Mouse (Mus musculus): ENCODE results near the gene Mdk. TPM values are rescaled to one million over a fixed set of nuclear protein-coding genes. Genes with fewer than 3 reads are reported as not detected.

The Mdk gene
- polyA plus RNA-seq (2015; fragmentation: Nextera tagmentation; extraction: Ambion mirVana) = 5.0 and 6.8 TPM in 2 replicates

DNA sequence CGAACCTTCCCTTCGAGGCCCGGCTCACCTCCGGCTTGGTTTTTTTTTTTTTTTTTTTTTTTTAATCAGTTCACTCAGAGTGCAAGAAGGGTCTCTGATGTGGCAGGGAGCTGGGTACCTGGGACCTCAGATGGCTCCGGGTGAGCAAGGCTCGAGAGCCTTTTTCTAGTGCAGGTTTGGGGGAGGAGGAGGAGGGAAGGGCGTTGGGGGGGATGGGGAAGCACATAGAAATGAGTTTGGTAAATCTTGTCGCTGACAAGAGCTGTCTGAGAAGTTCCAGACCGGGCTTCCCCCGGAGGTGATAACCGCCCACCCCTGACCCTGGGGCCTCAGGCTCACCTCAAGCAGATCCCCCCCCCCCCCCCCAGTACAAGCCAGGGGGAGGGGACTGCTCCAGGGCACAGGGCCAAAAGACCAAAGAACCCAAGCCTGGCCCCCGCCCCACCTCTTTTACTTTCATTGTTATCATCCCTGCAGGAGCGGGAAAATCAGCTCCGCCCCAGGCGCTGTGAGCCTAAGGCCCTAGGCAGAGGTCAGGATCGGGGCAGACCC is at the start of gene Mdk:
Mdk (minus strand) TSS at position 138 of the 552 bp plus-strand sequence.
- WGBS (ENCODE audit: insufficient replicate concordance) = 10% methylated on average over 16 of the region's 16 CpGs
- H3K9ac ChIP-seq (replicated peaks) = peak within 1 kb of the TSS; percentile 12
- ATAC-seq (no peak), DNase-seq (no peak)
- no peak within 1 kb of the TSS for H3K27ac ChIP-seq (ENCODE audit: low read depth)
- no peaks in the 10 kb centered on the region for H3K9me3 ChIP-seq (ENCODE audit: low read length)
- H3K4me3 ChIP-seq (ENCODE audit: low read depth, low read length) = peak within 1 kb of the TSS; percentile 30
- peaks cover 23% of the 10 kb centered on the region for H3K27me3 ChIP-seq (ENCODE audit: insufficient read depth, low read length)
- H3K36me3 ChIP-seq (replicated peaks; ENCODE audit: insufficient read depth, low read length) = peaks cover 38% of the 10 kb centered on the region
- TF ChIP-seq CTCF (IDR thresholded peaks at IDR 0.05; ENCODE audit: low read depth) (no peak), EP300 (IDR thresholded peaks at IDR 0.05; ENCODE audit: low read depth) (no peak)
- H3K4me1 ChIP-seq (ENCODE audit: insufficient read depth) = peaks cover 22% of the 10 kb centered on the region
- peak within 1 kb of the TSS; percentile 65 for H3K4me2 ChIP-seq (ENCODE audit: low read depth, low read length)

DNA sequence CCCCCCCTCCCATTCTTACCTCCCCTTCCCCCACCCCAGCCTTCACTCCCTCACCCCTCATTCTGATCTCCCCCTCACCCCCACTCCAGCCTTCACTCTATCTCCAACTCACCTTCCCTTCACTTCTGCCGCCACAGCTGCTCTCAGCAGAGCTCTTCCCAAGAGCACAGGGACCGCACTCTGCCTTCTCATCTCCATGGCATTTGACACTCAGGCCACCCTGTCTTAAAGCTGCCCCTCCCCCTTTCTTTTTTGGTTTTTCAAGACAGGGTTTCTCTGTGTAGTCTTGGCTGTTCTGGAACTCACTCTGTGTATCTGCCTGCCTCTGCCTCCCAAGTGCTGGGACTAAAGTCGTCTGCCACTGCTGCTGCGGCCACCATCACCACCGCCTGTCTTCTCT is 48.7 kb upstream of the Mdk start:
- 77% methylated on average over 5 of the region's 5 CpGs for WGBS (ENCODE audit: insufficient replicate concordance)
- H3K27me3 ChIP-seq (ENCODE audit: insufficient read depth, low read length) = peaks cover 25% of the 10 kb centered on the region

DNA sequence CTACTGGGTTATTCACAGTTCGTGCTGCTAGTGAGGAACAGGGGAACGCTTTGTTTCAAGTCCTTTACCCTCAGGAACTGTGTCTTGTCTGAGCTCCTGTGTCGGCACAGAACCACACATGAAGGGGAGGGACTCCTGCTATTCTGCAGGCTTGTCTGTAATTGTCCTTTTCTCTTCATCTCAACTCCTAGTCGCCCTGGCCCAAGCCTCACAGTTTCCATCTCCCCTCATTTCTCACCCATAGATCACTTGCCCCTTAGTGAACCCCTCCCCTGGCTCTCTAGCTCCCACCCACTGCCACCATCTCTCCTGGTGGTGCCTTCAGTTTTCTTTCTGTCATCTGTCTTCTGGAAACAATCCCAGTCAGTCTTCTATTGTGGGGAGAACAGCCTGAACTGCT is 48.1 kb upstream of the Mdk start:
- H3K27me3 ChIP-seq (ENCODE audit: insufficient read depth, low read length) = peaks cover 30% of the 10 kb centered on the region
- H3K9me3 ChIP-seq (ENCODE audit: low read length) = no peaks in the 10 kb centered on the region
- ATAC-seq (no peak), DNase-seq (no peak)
- no peak overlapping the region for H3K27ac ChIP-seq (ENCODE audit: low read depth)
- H3K4me1 ChIP-seq (ENCODE audit: insufficient read depth) = peaks cover 17% of the 10 kb centered on the region
- no peak overlapping the region for H3K9ac ChIP-seq (replicated peaks)
- no peak overlapping the region for H3K4me3 ChIP-seq (ENCODE audit: low read depth, low read length)
- TF ChIP-seq CTCF (IDR thresholded peaks at IDR 0.05; ENCODE audit: low read depth) (no peak), EP300 (IDR thresholded peaks at IDR 0.05; ENCODE audit: low read depth) (no peak)
- WGBS (ENCODE audit: insufficient replicate concordance) = 43% methylated on average over 4 of the region's 4 CpGs
- no peak overlapping the region for H3K4me2 ChIP-seq (ENCODE audit: low read depth, low read length)
- no peaks in the 10 kb centered on the region for H3K36me3 ChIP-seq (replicated peaks; ENCODE audit: insufficient read depth, low read length)

More for the DNA sequence above, 48.7 kb upstream of the Mdk start:
- TF ChIP-seq EP300 (IDR thresholded peaks at IDR 0.05; ENCODE audit: low read depth) (no peak), CTCF (IDR thresholded peaks at IDR 0.05; ENCODE audit: low read depth) (no peak)
- Histone ChIP-seq H3K4me1 (ENCODE audit: insufficient read depth) (peaks cover 17% of the 10 kb centered on the region), H3K4me2 (ENCODE audit: low read depth, low read length) (no peak overlapping the region), H3K27ac (ENCODE audit: low read depth) (no peak overlapping the region), H3K9me3 (ENCODE audit: low read length) (no peaks in the 10 kb centered on the region), H3K4me3 (ENCODE audit: low read depth, low read length) (no peak overlapping the region), H3K9ac (replicated peaks) (no peak overlapping the region), H3K36me3 (replicated peaks; ENCODE audit: insufficient read depth, low read length) (no peaks in the 10 kb centered on the region)
- DNase-seq (no peak), ATAC-seq (no peak)

DNA sequence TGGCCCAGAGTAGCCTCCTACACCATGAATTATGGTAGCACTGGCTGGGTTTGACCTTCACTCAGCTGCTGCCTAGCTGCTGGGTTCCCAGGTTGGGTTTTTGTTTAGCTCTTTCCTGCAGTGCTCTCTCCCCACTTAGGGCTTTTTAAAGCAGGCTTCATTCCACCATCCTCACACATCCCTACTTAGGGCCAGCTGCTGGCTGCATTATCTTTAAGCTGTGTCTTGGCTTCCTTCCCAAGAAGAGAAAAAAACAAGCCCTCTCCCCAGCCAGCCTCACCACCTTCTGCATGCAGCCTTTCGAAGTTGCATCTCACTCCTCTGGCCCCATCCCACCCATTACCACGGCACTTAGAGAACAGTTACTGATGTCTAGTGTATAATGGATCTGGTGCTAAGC is 46.5 kb upstream of the Mdk start:
- Histone ChIP-seq H3K9ac (replicated peaks) (no peak overlapping the region), H3K36me3 (replicated peaks; ENCODE audit: insufficient read depth, low read length) (no peaks in the 10 kb centered on the region), H3K27ac (ENCODE audit: low read depth) (no peak overlapping the region), H3K9me3 (ENCODE audit: low read length) (no peaks in the 10 kb centered on the region), H3K4me2 (ENCODE audit: low read depth, low read length) (no peak overlapping the region), H3K4me1 (ENCODE audit: insufficient read depth) (peaks cover 7% of the 10 kb centered on the region; the same call in 1 of the 2 replicates), H3K4me3 (ENCODE audit: low read depth, low read length) (no peak overlapping the region), H3K27me3 (ENCODE audit: insufficient read depth, low read length) (peaks cover 43% of the 10 kb centered on the region)
- no peak for ATAC-seq
- WGBS (ENCODE audit: insufficient replicate concordance) = 26% methylated on average over 2 of the region's 2 CpGs
- TF ChIP-seq EP300 (IDR thresholded peaks at IDR 0.05; ENCODE audit: low read depth) (no peak), CTCF (IDR thresholded peaks at IDR 0.05; ENCODE audit: low read depth) (no peak)
- DNase-seq = no peak

DNA sequence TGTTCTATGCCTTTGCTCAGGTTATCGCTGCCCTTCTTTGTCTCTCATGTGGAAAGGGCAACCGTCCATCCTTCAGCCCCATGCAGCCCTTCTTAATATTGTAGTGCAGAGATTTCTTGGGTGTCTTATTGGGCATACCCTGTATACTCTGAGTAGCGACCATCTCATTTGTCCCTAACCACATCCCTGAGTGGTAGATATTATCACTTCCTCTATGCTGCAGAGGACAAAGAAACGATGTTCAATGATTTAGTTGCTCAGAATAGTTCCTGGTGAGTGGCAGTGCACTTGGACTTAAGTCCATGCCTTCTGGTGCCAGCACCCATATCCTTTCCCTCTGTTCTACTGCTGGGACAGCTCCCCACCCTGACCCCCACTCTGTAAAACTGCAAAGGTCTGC is 45.9 kb upstream of the Mdk start:
- no peak for TF ChIP-seq CTCF (IDR thresholded peaks at IDR 0.05; ENCODE audit: low read depth)
- no peak for TF ChIP-seq EP300 (IDR thresholded peaks at IDR 0.05; ENCODE audit: low read depth)
- Histone ChIP-seq H3K4me1 (ENCODE audit: insufficient read depth) (peaks cover 7% of the 10 kb centered on the region; the same call in 1 of the 2 replicates), H3K27me3 (ENCODE audit: insufficient read depth, low read length) (peaks cover 43% of the 10 kb centered on the region), H3K27ac (ENCODE audit: low read depth) (no peak overlapping the region), H3K9me3 (ENCODE audit: low read length) (no peaks in the 10 kb centered on the region), H3K4me2 (ENCODE audit: low read depth, low read length) (no peak overlapping the region), H3K9ac (replicated peaks) (no peak overlapping the region), H3K4me3 (ENCODE audit: low read depth, low read length) (no peak overlapping the region), H3K36me3 (replicated peaks; ENCODE audit: insufficient read depth, low read length) (no peaks in the 10 kb centered on the region)
- no peak for DNase-seq
- WGBS (ENCODE audit: insufficient replicate concordance) = 47% methylated on average over 4 of the region's 4 CpGs
- no peak for ATAC-seq

DNA sequence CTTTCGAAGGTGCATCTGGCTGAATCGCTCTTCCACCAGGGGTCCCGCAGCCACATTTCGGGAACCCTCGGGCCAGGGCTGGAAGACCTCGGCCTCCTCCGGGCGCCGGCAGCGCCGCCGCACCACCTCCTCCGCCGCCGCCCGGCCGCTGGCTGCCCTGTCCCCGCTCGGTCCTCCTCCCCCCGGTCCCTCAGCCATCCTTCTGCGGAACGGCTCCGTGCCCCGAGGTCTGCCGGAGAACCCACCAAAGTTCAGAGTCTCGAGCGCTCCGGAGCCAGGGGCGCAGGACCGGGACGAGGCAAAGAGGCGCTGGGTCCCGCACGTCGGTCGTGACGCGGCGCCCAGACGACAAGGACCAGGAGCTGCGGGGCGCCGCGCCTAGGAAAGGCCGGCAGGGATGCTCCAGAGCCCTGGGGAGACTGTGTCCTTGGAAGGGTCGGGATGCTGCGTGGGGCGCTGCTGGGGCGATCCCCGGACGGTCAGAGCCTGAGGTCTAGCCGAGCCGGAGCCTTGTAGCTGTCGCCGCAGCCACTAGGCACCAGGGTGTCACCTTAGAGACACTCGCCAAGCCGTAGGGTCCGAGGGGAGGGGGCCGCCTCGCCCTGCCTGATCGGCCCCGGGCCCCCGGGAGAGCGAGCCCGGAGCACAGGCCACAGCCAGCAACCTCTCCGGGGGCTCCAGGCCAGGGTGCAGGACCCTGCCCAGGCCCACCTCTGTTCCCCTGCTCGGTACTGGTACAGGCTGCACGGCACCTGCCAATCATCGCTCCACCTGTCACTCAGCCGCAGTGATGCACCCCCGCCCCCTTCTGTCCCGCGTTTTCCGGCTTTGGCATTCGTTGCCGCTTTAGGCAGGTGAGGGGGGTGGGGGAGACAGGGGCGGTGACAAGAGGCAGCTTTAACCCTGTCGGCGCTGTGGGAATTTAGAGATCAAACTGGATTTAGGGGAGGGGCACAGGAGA is 43.8 kb upstream of the Mdk start, which contains the start of gene Dgkz:
Dgkz (minus strand) TSS at position 284 of the 961 bp plus-strand sequence.
- Histone ChIP-seq H3K4me2 (ENCODE audit: low read depth, low read length) (peak within 1 kb of the TSS; percentile 64), H3K4me3 (ENCODE audit: low read depth, low read length) (peak within 1 kb of the TSS; percentile 44), H3K36me3 (replicated peaks; ENCODE audit: insufficient read depth, low read length) (no peaks in the 10 kb centered on the region), H3K9ac (replicated peaks) (no peak within 1 kb of the TSS), H3K27me3 (ENCODE audit: insufficient read depth, low read length) (peaks cover 43% of the 10 kb centered on the region), H3K27ac (ENCODE audit: low read depth) (no peak within 1 kb of the TSS), H3K9me3 (ENCODE audit: low read length) (no peaks in the 10 kb centered on the region), H3K4me1 (ENCODE audit: insufficient read depth) (peaks cover 20% of the 10 kb centered on the region)
- DNase-seq (no peak), ATAC-seq (no peak)
- no peak for TF ChIP-seq EP300 (IDR thresholded peaks at IDR 0.05; ENCODE audit: low read depth)
- no peak for TF ChIP-seq CTCF (IDR thresholded peaks at IDR 0.05; ENCODE audit: low read depth)
- 3% methylated on average over 76 of the region's 79 CpGs for WGBS (ENCODE audit: insufficient replicate concordance)
